Mouse (Mus musculus) myocyte (in vitro differentiated cells): ENCODE measurements around the gene Tcaf3. TPM values are rescaled to one million over a fixed set of nuclear protein-coding genes. Genes with fewer than 3 reads are reported as not detected.

Experiments used
- H3K27me3 ChIP-seq: one replicate; pipeline ENCODE4 v1.6.1; 2011; ENCODE audit not compliant: control insufficient read depth, insufficient read depth, insufficient read length
- H3K36me3 ChIP-seq: one replicate; pipeline ENCODE4 v1.6.1; 2011; ENCODE audit not compliant: control insufficient read depth, insufficient read depth
- H3K4me2 ChIP-seq: one replicate; pipeline ENCODE4 v1.6.1; 2011; ENCODE audit warnings: low read depth, control low read depth
- H3K4me3 ChIP-seq: one replicate; pipeline ENCODE4 v1.5.1; 2011; ENCODE audit warnings: mild to moderate bottlenecking, control low read depth, moderate library complexity
- H3K79me2 ChIP-seq: one replicate; pipeline ENCODE4 v1.6.1; 2011; ENCODE audit not compliant: control insufficient read depth, insufficient read depth
- H3ac ChIP-seq: one replicate; pipeline ENCODE4 v1.6.1; 2011; ENCODE audit not compliant: control insufficient read depth, insufficient read length
- CEBPB ChIP-seq: IDR thresholded peaks from 2 replicates; pipeline ENCODE4 v1.6.1; 2011; ENCODE audit warnings: mild to moderate bottlenecking, moderate library complexity; ENCODE audit not compliant: poor library complexity, insufficient read depth, severe bottlenecking
- E2F4 ChIP-seq: IDR thresholded peaks from one replicate; pipeline ENCODE4 v1.6.1; 2011; ENCODE audit warnings: mild to moderate bottlenecking, control low read depth, moderate library complexity; ENCODE audit not compliant: insufficient read depth
- MAX ChIP-seq: IDR thresholded peaks from one replicate; pipeline ENCODE4 v1.6.1; 2011; ENCODE audit warnings: low read depth, mild to moderate bottlenecking, control low read depth
- MYOD1 ChIP-seq, 3 experiments: IDR thresholded peaks; one replicate each; pipeline ENCODE4 v1.6.1; 2011; ENCODE audit warnings: control low read depth in 2 of 3, low read depth in 2 of 3, mild to moderate bottlenecking in 2 of 3, moderate library complexity in 1 of 3; ENCODE audit not compliant: insufficient read length in 2 of 3, control insufficient read depth in 1 of 3
- MYOG ChIP-seq, 3 experiments: IDR thresholded peaks; one replicate each; pipeline ENCODE4 v1.6.1; 2011; ENCODE audit warnings: control low read depth in 2 of 3, low read depth in 2 of 3, mild to moderate bottlenecking in 2 of 3; ENCODE audit not compliant: insufficient read length in 2 of 3, control insufficient read depth in 1 of 3, insufficient read depth in 1 of 3
- POLR2A ChIP-seq: IDR thresholded peaks from one replicate; pipeline ENCODE4 v1.6.1; 2011; ENCODE audit warnings: low read depth, mild to moderate bottlenecking, control low read depth, moderate library complexity; ENCODE audit not compliant: insufficient read length
- POLR2AphosphoS2 ChIP-seq: IDR thresholded peaks from one replicate; pipeline ENCODE4 v1.6.1; 2011; ENCODE audit warnings: low read depth, control low read depth; ENCODE audit not compliant: insufficient read length
- REST ChIP-seq: IDR thresholded peaks from one replicate; pipeline ENCODE4 v1.6.1; 2011; ENCODE audit warnings: mild to moderate bottlenecking, control low read depth, moderate library complexity; ENCODE audit not compliant: insufficient read depth, insufficient read length
- SRF ChIP-seq: IDR thresholded peaks from one replicate; pipeline ENCODE4 v1.6.1; 2011; ENCODE audit warnings: low read depth; ENCODE audit not compliant: control insufficient read depth, insufficient read length
- TCF12 ChIP-seq: IDR thresholded peaks from one replicate; pipeline ENCODE4 v1.6.1; 2011; ENCODE audit warnings: mild to moderate bottlenecking, control low read depth; ENCODE audit not compliant: poor library complexity, insufficient read depth, severe bottlenecking
- TCF3 ChIP-seq: IDR thresholded peaks from one replicate; pipeline ENCODE4 v1.6.1; 2011; ENCODE audit warnings: low read depth, control low read depth; ENCODE audit not compliant: insufficient read length
- USF1 ChIP-seq: IDR thresholded peaks from one replicate; pipeline ENCODE4 v1.6.1; 2011; ENCODE audit warnings: low read depth, mild to moderate bottlenecking, control low read depth, moderate library complexity
- polyA plus RNA-seq: library from polyadenylated mRNA; unstranded; fragments of >200 nt; fragmentation: generic; extraction: Trizol; gene quantifications from one replicate; pipeline ENCODE4 v1.2.1, GENCODE M21; 2012; ENCODE audit warnings: missing spikeins

The Tcaf3 gene
- polyA plus RNA-seq, 1 experiment, result not detected

DNA sequence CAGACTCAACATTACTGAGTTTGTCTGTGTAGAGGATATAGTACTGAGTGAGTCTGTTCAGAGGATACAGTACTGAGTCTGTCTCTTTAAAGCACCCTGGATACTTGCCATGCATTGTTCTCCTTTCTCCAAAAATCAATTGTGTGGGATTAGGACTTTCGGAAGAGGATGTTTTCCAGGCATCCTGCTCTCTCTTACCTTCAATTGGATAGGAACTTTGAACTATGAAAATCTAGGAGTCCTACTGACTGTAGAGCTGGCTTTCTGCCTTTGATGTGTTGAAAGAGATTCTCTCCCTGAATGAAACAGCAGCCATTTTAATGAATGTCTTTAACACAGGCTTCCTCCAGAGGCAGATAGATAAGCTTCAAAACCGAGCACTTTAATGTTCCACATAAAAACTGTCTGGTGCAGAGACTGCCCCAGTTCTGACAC, 52.0 kb downstream of the Tcaf3 start:
- no peak overlapping the region for H3K4me3 ChIP-seq
- no peak for TF ChIP-seq POLR2AphosphoS2
- no peak for TF ChIP-seq SRF
- TF ChIP-seq MYOD1 (IDR thresholded peaks at IDR 0.05; ENCODE audit: control insufficient read depth in 1 of 3, insufficient read length in 2 of 3, low read depth in 2 of 3), result no peak
- TF ChIP-seq CEBPB, result no peak
- no peak for TF ChIP-seq E2F4
- no peak for TF ChIP-seq MAX
- no peak for TF ChIP-seq REST
- TF ChIP-seq MYOG (IDR thresholded peaks at IDR 0.05; ENCODE audit: control insufficient read depth in 1 of 3, insufficient read depth in 1 of 3, insufficient read length in 2 of 3, low read depth in 2 of 3), result no peak
- TF ChIP-seq USF1, result no peak
- TF ChIP-seq TCF12, result no peak
- no peak for TF ChIP-seq TCF3
- no peak for TF ChIP-seq POLR2A
- no peaks in the 10 kb centered on the region for H3K79me2 ChIP-seq
- H3K36me3 ChIP-seq, result no peaks in the 10 kb centered on the region
- no peaks in the 10 kb centered on the region for H3K27me3 ChIP-seq
- no peak overlapping the region for H3ac ChIP-seq
- H3K4me2 ChIP-seq, result peak overlapping the region; percentile 5

DNA sequence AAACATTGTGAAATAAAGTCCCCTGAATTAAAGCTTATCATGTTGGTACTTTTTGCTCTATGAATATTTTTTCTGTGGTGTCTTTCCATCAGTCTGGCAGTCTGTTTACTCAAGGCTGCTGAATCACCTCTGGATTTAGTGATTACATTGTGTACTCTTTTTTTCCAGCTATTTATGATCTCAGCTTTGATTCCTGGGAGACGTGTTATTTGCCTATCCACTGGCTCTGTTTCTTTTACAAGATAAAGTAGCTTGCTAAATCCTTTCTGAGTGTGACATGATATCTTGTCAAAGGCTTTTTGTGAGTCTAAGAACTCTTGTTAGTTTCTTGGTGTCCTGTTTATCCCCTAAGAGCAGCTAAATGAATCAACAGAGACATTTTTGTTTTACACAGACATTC, 52.6 kb downstream of the Tcaf3 start:
- H3K4me3 ChIP-seq, result no peak overlapping the region
- H3K36me3 ChIP-seq, result no peaks in the 10 kb centered on the region
- TF ChIP-seq TCF3 (no peak), E2F4 (no peak), REST (no peak), CEBPB (no peak), POLR2AphosphoS2 (no peak), POLR2A (no peak), MAX (no peak), MYOG (IDR thresholded peaks at IDR 0.05; ENCODE audit: control insufficient read depth in 1 of 3, insufficient read depth in 1 of 3, insufficient read length in 2 of 3, low read depth in 2 of 3) (no peak), USF1 (no peak), TCF12 (no peak), MYOD1 (IDR thresholded peaks at IDR 0.05; ENCODE audit: control insufficient read depth in 1 of 3, insufficient read length in 2 of 3, low read depth in 2 of 3) (no peak), SRF (no peak)
- H3ac ChIP-seq, result no peak overlapping the region
- peak overlapping the region; percentile 5 for H3K4me2 ChIP-seq
- H3K79me2 ChIP-seq, result no peaks in the 10 kb centered on the region
- H3K27me3 ChIP-seq, result no peaks in the 10 kb centered on the region

DNA sequence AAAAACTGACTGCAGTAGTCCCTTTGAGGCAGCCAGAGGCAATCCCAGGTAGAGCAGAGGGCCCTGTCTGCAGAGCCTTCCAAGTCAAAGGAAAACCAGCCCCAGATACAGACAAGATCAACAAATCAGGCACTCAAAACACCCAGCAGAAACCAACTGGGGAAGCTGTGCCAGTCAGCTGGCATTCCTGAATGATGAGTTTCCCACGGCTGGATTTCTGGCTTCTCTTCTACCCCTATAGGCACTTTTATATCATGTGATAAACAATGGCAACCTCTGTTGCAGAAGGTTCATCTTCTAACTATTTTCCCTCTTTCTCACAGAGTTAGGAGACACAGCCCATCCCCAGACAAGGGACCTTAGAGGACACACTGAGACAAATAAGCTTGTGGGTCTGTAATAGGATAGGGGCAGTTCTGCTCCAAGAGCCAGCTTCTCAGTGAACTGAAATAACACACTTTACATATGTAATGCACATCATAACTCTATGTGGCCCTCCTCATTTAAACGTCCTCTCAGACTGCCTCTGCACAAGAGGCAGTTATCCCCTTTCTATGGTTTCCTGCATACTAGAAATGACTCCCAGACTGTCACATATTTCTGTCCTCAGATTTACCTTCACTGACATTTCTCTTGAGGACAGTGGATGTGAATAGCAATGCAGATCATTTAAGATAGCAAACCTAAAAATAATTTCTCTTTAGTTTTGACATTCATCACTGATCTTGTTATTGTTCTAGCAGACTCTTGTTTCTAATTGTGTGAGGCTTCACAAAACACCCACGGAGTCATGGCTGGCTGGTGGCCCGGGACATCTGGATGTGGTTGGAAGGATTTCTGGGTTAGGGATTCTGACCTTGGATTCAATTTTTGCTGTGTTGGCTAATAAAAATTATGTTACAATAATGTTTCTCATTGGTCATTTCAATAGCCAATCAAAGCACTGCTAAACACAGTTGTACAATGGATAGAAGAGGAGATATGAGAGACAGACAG, 55.2 kb downstream of the Tcaf3 start:
- H3K79me2 ChIP-seq, result no peaks in the 10 kb centered on the region
- no peaks in the 10 kb centered on the region for H3K27me3 ChIP-seq
- TF ChIP-seq POLR2AphosphoS2, result no peak
- no peak for TF ChIP-seq REST
- TF ChIP-seq MYOG (IDR thresholded peaks at IDR 0.05; ENCODE audit: control insufficient read depth in 1 of 3, insufficient read depth in 1 of 3, insufficient read length in 2 of 3, low read depth in 2 of 3), result peak in 1 of 3 experiments; percentile 3
- TF ChIP-seq TCF12, result peak; percentile 26
- TF ChIP-seq MAX, result no peak
- no peak for TF ChIP-seq TCF3
- peak; percentile 26 for TF ChIP-seq USF1
- TF ChIP-seq MYOD1 (IDR thresholded peaks at IDR 0.05; ENCODE audit: control insufficient read depth in 1 of 3, insufficient read length in 2 of 3, low read depth in 2 of 3), result peak in 2 of 3 experiments; percentile 11 to 40
- no peak for TF ChIP-seq CEBPB
- TF ChIP-seq SRF, result no peak
- TF ChIP-seq POLR2A, result no peak
- no peak for TF ChIP-seq E2F4
- H3ac ChIP-seq, result no peak overlapping the region
- H3K4me2 ChIP-seq, result peak overlapping the region; percentile 65
- H3K4me3 ChIP-seq, result no peak overlapping the region
- H3K36me3 ChIP-seq, result no peaks in the 10 kb centered on the region

GRCm38 (mm10) chr6:42540681-42541080, 56.8 kb downstream of the Tcaf3 start:
- no peak overlapping the region for H3K4me3 ChIP-seq
- TF ChIP-seq SRF, result no peak
- TF ChIP-seq POLR2A, result no peak
- TF ChIP-seq MYOD1 (IDR thresholded peaks at IDR 0.05; ENCODE audit: control insufficient read depth in 1 of 3, insufficient read length in 2 of 3, low read depth in 2 of 3), result no peak
- no peak for TF ChIP-seq TCF12
- no peak for TF ChIP-seq E2F4
- no peak for TF ChIP-seq MYOG (IDR thresholded peaks at IDR 0.05; ENCODE audit: control insufficient read depth in 1 of 3, insufficient read depth in 1 of 3, insufficient read length in 2 of 3, low read depth in 2 of 3)
- TF ChIP-seq MAX, result no peak
- TF ChIP-seq USF1, result no peak
- TF ChIP-seq POLR2AphosphoS2, result no peak
- no peak for TF ChIP-seq TCF3
- no peak overlapping the region for H3ac ChIP-seq
- H3K79me2 ChIP-seq, result no peaks in the 10 kb centered on the region
- no peaks in the 10 kb centered on the region for H3K27me3 ChIP-seq
- H3K4me2 ChIP-seq, result no peak overlapping the region
- no peaks in the 10 kb centered on the region for H3K36me3 ChIP-seq
